Mouse (Mus musculus) kidney, postnatal 25 days (tissue): ENCODE measurements around the gene Gm1330.
"Not testable (repeated sequence)": the region's sequence is repeated elsewhere in the genome, so short reads cannot be mapped to it uniquely, and the experiment has no call there.

Experiments used
- DNase-seq, 2 experiments: peaks; one replicate each; pipeline ENCODE4 v3.0.0; 2021; ENCODE audit warnings: mixed read lengths in 2 of 2

The Gm1330 gene

GRCm38 (mm10) chr2:149003151-149003550, at the start of gene Gm1330:
Gene Gm1330 (minus strand): TSS chr2:149003251.
- no peak for DNase-seq

- not testable (repeated sequence) for DNase-seq
Measured at GRCm38 (mm10) chr2:149017137-149017536, 14.1 kb upstream of the Gm1330 start, which contains the start of gene Gm10750. Gene Gm10750 (minus strand): TSS chr2:149017237.

- no peak for DNase-seq
Measured at GRCm38 (mm10) chr2:149004826-149005225, 1.8 kb upstream of the Gm1330 start.

DNA sequence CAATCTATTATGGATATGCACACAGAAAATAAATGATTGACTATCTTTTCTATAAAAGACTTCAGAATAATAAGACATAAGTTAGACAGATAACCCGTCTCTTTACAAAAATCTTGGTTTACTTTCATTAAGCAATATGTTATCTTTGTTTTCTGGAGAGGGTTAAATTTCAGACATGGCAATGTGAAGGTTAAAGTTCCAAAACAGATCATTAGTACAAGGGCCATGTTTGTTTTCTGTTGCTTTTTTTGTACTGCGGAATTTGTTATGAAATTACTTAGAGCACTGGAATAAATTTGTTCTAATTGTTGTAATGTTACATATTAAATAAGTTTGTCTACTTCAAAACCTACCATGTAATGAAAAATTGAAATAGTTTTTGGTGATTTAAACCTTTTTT, 7.9 kb downstream of the Gm1330 start:
- no peak for DNase-seq
